Mouse (Mus musculus): ENCODE measurements at regions not wholly inside any gene's neighbourhood (a gene's known extent, or its start where the extent isn't known, plus 50 kb on each side); places are given as distances from the start of the nearest gene placed in this dataset.

DNA sequence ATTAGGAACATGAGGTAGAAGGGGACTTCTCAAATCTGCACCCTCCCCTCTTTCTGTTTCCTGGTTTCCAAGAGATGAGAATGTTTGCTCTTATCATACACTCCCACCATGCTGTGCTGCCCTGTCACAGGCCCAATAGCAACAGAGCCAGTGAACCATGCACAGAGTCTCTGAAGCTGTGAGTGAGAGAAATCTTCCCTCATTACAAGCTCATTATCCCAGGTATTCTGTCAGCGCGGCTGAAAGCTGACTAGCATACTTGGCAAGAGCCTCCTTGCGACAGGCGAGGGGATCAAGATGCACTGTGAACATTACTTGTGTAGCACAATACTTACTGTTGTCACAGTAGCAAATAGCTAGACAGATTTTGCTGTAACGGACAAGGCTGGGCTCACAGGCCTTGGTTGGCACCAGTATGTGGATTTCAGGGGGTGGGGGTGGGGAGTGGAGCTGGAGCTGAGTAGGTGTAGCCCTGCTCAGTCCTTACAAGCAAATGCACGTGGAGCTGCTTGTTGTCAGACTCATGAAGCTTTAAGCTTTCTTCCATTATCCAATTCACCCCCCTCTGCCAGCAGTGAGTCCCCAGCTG, 84.2 kb upstream of the Zic3 start:
- ATAC-seq (ENCODE audit: insufficient read depth), result no peak

DNA sequence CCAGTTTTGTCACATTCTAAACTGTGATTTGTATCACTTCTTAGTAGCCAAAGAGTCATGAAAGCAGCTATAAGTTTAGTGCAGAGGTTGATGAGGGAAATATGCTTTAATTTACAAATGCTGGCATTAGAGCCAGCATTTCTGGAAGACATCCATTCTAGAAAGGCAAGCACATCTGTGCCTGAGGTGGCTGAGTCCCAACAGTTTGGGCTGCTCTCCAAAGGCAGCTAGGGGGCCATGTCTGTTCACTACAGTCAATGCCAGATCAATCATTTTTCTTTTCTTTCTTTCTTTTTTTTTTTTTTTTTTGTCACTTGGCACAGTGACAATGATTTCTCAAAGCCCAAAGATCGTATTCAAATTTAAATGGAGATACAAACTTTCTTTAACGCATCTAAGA, 71.6 kb upstream of the Zic3 start:
- DNase-seq (ENCODE audit: low read depth in 3 of 3, low spot score in 3 of 3) (no peak), ATAC-seq (ENCODE audit: insufficient read depth) (no peak)
- Histone ChIP-seq H3K4me2 (ENCODE audit: low read depth) (no peak overlapping the region), H3K9me3 (ENCODE audit: control insufficient read depth, low read length) (no peaks in the 10 kb centered on the region), H3K9ac (replicated peaks) (no peak overlapping the region), H3K27ac (no peak overlapping the region), H3K4me3 (ENCODE audit: insufficient read depth in 1 of 2, low read depth in 2 of 2, low read length in 2 of 2) (no peak overlapping the region), H3K27me3 (ENCODE audit: control insufficient read depth, insufficient read depth, low read length) (no peaks in the 10 kb centered on the region), H3K36me3 (replicated peaks; ENCODE audit: control insufficient read depth, insufficient read depth, low read depth) (no peaks in the 10 kb centered on the region), H3K4me1 (replicated peaks; ENCODE audit: control insufficient read depth in 2 of 2, insufficient read depth in 2 of 2, low read length in 1 of 2) (no peaks in the 10 kb centered on the region)
- 36% methylated on average over 2 of the region's 2 CpGs for WGBS (ENCODE audit: insufficient replicate concordance)
- no peak for TF ChIP-seq CTCF (IDR thresholded peaks at IDR 0.05; ENCODE audit: low read depth)
- TF ChIP-seq EP300 (IDR thresholded peaks at IDR 0.05; ENCODE audit: low read depth), result no peak

More for the DNA sequence above, 84.2 kb upstream of the Zic3 start:
- no peaks in the 10 kb centered on the region for H3K9me3 ChIP-seq (ENCODE audit: control insufficient read depth, low read length)
- no peak for DNase-seq (ENCODE audit: low read depth in 3 of 3, low spot score in 3 of 3)
- no peaks in the 10 kb centered on the region for H3K4me1 ChIP-seq (replicated peaks; ENCODE audit: control insufficient read depth in 2 of 2, insufficient read depth in 2 of 2, low read length in 1 of 2)
- H3K27me3 ChIP-seq (ENCODE audit: control insufficient read depth, insufficient read depth, low read length), result no peaks in the 10 kb centered on the region
- H3K36me3 ChIP-seq (replicated peaks; ENCODE audit: control insufficient read depth, insufficient read depth, low read depth), result no peaks in the 10 kb centered on the region
- no peak for TF ChIP-seq EP300 (IDR thresholded peaks at IDR 0.05; ENCODE audit: low read depth)
- TF ChIP-seq CTCF (IDR thresholded peaks at IDR 0.05; ENCODE audit: low read depth), result no peak
- no peak overlapping the region for H3K4me3 ChIP-seq (ENCODE audit: insufficient read depth in 1 of 2, low read depth in 2 of 2, low read length in 2 of 2)
- WGBS (ENCODE audit: insufficient replicate concordance), result 55% methylated on average over 6 of the region's 6 CpGs
- no peak overlapping the region for H3K9ac ChIP-seq (replicated peaks)
- H3K27ac ChIP-seq, result no peak overlapping the region
- no peak overlapping the region for H3K4me2 ChIP-seq (ENCODE audit: low read depth)

GRCm38 (mm10) chrX:57951301-57951700, 71.2 kb upstream of the Zic3 start:
- H3K27ac ChIP-seq, result no peak overlapping the region
- WGBS (ENCODE audit: insufficient replicate concordance), result 35% methylated on average over 3 of the region's 3 CpGs
- H3K36me3 ChIP-seq (replicated peaks; ENCODE audit: control insufficient read depth, insufficient read depth, low read depth), result no peaks in the 10 kb centered on the region
- H3K9ac ChIP-seq (replicated peaks), result no peak overlapping the region
- no peak overlapping the region for H3K4me2 ChIP-seq (ENCODE audit: low read depth)
- DNase-seq (ENCODE audit: low read depth in 3 of 3, low spot score in 3 of 3) (no peak), ATAC-seq (ENCODE audit: insufficient read depth) (no peak)
- TF ChIP-seq CTCF (IDR thresholded peaks at IDR 0.05; ENCODE audit: low read depth) (no peak), EP300 (IDR thresholded peaks at IDR 0.05; ENCODE audit: low read depth) (no peak)
- no peaks in the 10 kb centered on the region for H3K9me3 ChIP-seq (ENCODE audit: control insufficient read depth, low read length)
- no peaks in the 10 kb centered on the region for H3K4me1 ChIP-seq (replicated peaks; ENCODE audit: control insufficient read depth in 2 of 2, insufficient read depth in 2 of 2, low read length in 1 of 2)
- no peak overlapping the region for H3K4me3 ChIP-seq (ENCODE audit: insufficient read depth in 1 of 2, low read depth in 2 of 2, low read length in 2 of 2)
- no peaks in the 10 kb centered on the region for H3K27me3 ChIP-seq (ENCODE audit: control insufficient read depth, insufficient read depth, low read length)

DNA sequence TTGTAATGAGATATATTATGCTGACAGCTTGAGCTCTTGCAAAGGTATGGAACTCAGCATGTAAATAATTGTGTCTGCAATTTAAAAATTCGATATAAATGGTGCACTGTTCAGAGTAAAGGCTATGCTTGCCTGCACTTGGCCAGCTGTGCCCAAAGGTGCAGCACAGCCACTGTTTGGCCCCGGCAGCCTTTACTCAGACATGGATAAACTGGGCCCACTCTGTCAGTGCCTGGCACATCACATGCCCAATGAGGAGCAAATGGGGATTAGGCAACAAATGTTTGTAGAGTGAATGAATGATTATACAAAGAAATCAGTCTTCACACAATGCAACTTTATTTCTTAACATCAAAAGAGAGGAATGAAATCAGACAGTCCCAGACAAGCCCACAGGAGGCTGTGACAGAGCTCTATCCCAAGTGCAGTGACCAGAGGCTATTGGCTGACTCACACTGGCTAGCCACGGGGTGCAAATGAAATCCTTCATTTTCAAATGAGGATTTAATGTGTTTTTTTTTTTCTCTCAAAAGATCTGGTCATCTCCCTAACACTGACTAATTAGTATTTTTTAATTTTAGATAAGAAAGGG, 67.8 kb upstream of the Zic3 start:
- ATAC-seq (ENCODE audit: insufficient read depth) (no peak), DNase-seq (ENCODE audit: low read depth in 3 of 3, low spot score in 3 of 3) (no peak)
- WGBS (ENCODE audit: insufficient replicate concordance), result 14% methylated on average over 3 of the region's 3 CpGs
- Histone ChIP-seq H3K27ac (no peak overlapping the region), H3K4me3 (ENCODE audit: insufficient read depth in 1 of 2, low read depth in 2 of 2, low read length in 2 of 2) (no peak overlapping the region), H3K9ac (replicated peaks) (no peak overlapping the region), H3K9me3 (ENCODE audit: control insufficient read depth, low read length) (no peaks in the 10 kb centered on the region), H3K27me3 (ENCODE audit: control insufficient read depth, insufficient read depth, low read length) (no peaks in the 10 kb centered on the region), H3K4me2 (ENCODE audit: low read depth) (no peak overlapping the region), H3K4me1 (replicated peaks; ENCODE audit: control insufficient read depth in 2 of 2, insufficient read depth in 2 of 2, low read length in 1 of 2) (no peaks in the 10 kb centered on the region), H3K36me3 (replicated peaks; ENCODE audit: control insufficient read depth, insufficient read depth, low read depth) (no peaks in the 10 kb centered on the region)
- no peak for TF ChIP-seq EP300 (IDR thresholded peaks at IDR 0.05; ENCODE audit: low read depth)
- no peak for TF ChIP-seq CTCF (IDR thresholded peaks at IDR 0.05; ENCODE audit: low read depth)
